Mouse (Mus musculus): Measurements from ENCODE around the gene Fbn1. TPM values are rescaled to one million over a fixed set of nuclear protein-coding genes. Genes with fewer than 3 reads are reported as not detected.

Fbn1 gene
- polyA plus RNA-seq, 2 experiments = 0.73 to 1.3 TPM

GRCm38 (mm10) chr2:125433524-125433923 lies 74.3 kb downstream of the Fbn1 start:
- no peak for TF ChIP-seq CTCF (IDR thresholded peaks at IDR 0.05; ENCODE audit: low read depth)
- no peak for TF ChIP-seq EP300 (IDR thresholded peaks at IDR 0.05; ENCODE audit: low read depth)

GRCm38 (mm10) chr2:125431491-125431890 lies 76.3 kb downstream of the Fbn1 start:
- no peak overlapping the region for H3K9ac ChIP-seq (replicated peaks)
- H3K4me1 ChIP-seq (replicated peaks; ENCODE audit: control insufficient read depth in 2 of 2, insufficient read depth in 2 of 2, low read length in 1 of 2) = no peaks in the 10 kb centered on the region
- H3K4me2 ChIP-seq (ENCODE audit: low read depth) = no peak overlapping the region
- WGBS (ENCODE audit: insufficient replicate concordance) = 63% methylated on average over 6 of the region's 6 CpGs
- no peaks in the 10 kb centered on the region for H3K27me3 ChIP-seq (ENCODE audit: control insufficient read depth, insufficient read depth, low read length)
- H3K36me3 ChIP-seq (replicated peaks; ENCODE audit: control insufficient read depth, insufficient read depth, low read depth) = no peaks in the 10 kb centered on the region
- no peak overlapping the region for H3K27ac ChIP-seq
- ATAC-seq (ENCODE audit: insufficient read depth) (no peak), DNase-seq (ENCODE audit: low read depth in 3 of 3, low spot score in 3 of 3) (no peak)
- H3K9me3 ChIP-seq (ENCODE audit: control insufficient read depth, low read length) = no peaks in the 10 kb centered on the region
- TF ChIP-seq CTCF (IDR thresholded peaks at IDR 0.05; ENCODE audit: low read depth) (no peak), EP300 (IDR thresholded peaks at IDR 0.05; ENCODE audit: low read depth) (no peak)
- H3K4me3 ChIP-seq (ENCODE audit: insufficient read depth in 1 of 2, low read depth in 2 of 2, low read length in 2 of 2) = no peak overlapping the region

More at GRCm38 (mm10) chr2:125433524-125433923, 74.3 kb downstream of the Fbn1 start:
- Histone ChIP-seq H3K27me3 (ENCODE audit: control insufficient read depth, insufficient read depth, low read length) (no peaks in the 10 kb centered on the region), H3K36me3 (replicated peaks; ENCODE audit: control insufficient read depth, insufficient read depth, low read depth) (no peaks in the 10 kb centered on the region), H3K9ac (replicated peaks) (no peak overlapping the region), H3K27ac (no peak overlapping the region), H3K4me2 (ENCODE audit: low read depth) (no peak overlapping the region), H3K9me3 (ENCODE audit: control insufficient read depth, low read length) (no peaks in the 10 kb centered on the region), H3K4me3 (ENCODE audit: insufficient read depth in 1 of 2, low read depth in 2 of 2, low read length in 2 of 2) (no peak overlapping the region), H3K4me1 (replicated peaks; ENCODE audit: control insufficient read depth in 2 of 2, insufficient read depth in 2 of 2, low read length in 1 of 2) (no peaks in the 10 kb centered on the region)
- ATAC-seq (ENCODE audit: insufficient read depth) (no peak), DNase-seq (ENCODE audit: low read depth in 3 of 3, low spot score in 3 of 3) (no peak)
- WGBS (ENCODE audit: insufficient replicate concordance) = 74% methylated on average over 6 of the region's 6 CpGs

GRCm38 (mm10) chr2:125428811-125429438 lies 78.9 kb downstream of the Fbn1 start:
- WGBS (ENCODE audit: insufficient replicate concordance) = 69% methylated on average over 10 of the region's 10 CpGs
- no peak for DNase-seq (ENCODE audit: low read depth in 3 of 3, low spot score in 3 of 3)

GRCm38 (mm10) chr2:125420604-125421003 lies 87.2 kb downstream of the Fbn1 start:
- no peak overlapping the region for H3K9ac ChIP-seq (replicated peaks)
- no peak overlapping the region for H3K27ac ChIP-seq
- no peaks in the 10 kb centered on the region for H3K36me3 ChIP-seq (replicated peaks; ENCODE audit: control insufficient read depth, insufficient read depth, low read depth)
- WGBS (ENCODE audit: insufficient replicate concordance) = 67% methylated on average over 9 of the region's 9 CpGs
- DNase-seq (ENCODE audit: low read depth in 3 of 3, low spot score in 3 of 3) = no peak
- no peaks in the 10 kb centered on the region for H3K4me1 ChIP-seq (replicated peaks; ENCODE audit: control insufficient read depth in 2 of 2, insufficient read depth in 2 of 2, low read length in 1 of 2)
- H3K9me3 ChIP-seq (ENCODE audit: control insufficient read depth, low read length) = no peaks in the 10 kb centered on the region
- H3K4me2 ChIP-seq (ENCODE audit: low read depth) = no peak overlapping the region
- no peak for TF ChIP-seq CTCF (IDR thresholded peaks at IDR 0.05; ENCODE audit: low read depth)
- no peak for TF ChIP-seq EP300 (IDR thresholded peaks at IDR 0.05; ENCODE audit: low read depth)
- no peak overlapping the region for H3K4me3 ChIP-seq (ENCODE audit: insufficient read depth in 1 of 2, low read depth in 2 of 2, low read length in 2 of 2)
- ATAC-seq (ENCODE audit: insufficient read depth) = no peak
- H3K27me3 ChIP-seq (ENCODE audit: control insufficient read depth, insufficient read depth, low read length) = no peaks in the 10 kb centered on the region

More at GRCm38 (mm10) chr2:125428811-125429438, 78.9 kb downstream of the Fbn1 start:
- Histone ChIP-seq H3K9ac (replicated peaks) (no peak overlapping the region), H3K36me3 (replicated peaks; ENCODE audit: control insufficient read depth, insufficient read depth, low read depth) (no peaks in the 10 kb centered on the region), H3K4me3 (ENCODE audit: insufficient read depth in 1 of 2, low read depth in 2 of 2, low read length in 2 of 2) (no peak overlapping the region), H3K9me3 (ENCODE audit: control insufficient read depth, low read length) (no peaks in the 10 kb centered on the region), H3K4me1 (replicated peaks; ENCODE audit: control insufficient read depth in 2 of 2, insufficient read depth in 2 of 2, low read length in 1 of 2) (no peaks in the 10 kb centered on the region), H3K27ac (no peak overlapping the region), H3K27me3 (ENCODE audit: control insufficient read depth, insufficient read depth, low read length) (no peaks in the 10 kb centered on the region), H3K4me2 (ENCODE audit: low read depth) (no peak overlapping the region)
- ATAC-seq (ENCODE audit: insufficient read depth) = no peak
- no peak for TF ChIP-seq CTCF (IDR thresholded peaks at IDR 0.05; ENCODE audit: low read depth)
- TF ChIP-seq EP300 (IDR thresholded peaks at IDR 0.05; ENCODE audit: low read depth) = no peak

- no peak overlapping the region for H3K27ac ChIP-seq
- WGBS (ENCODE audit: insufficient replicate concordance) = 59% methylated on average over 4 of the region's 4 CpGs
Observed at GRCm38 (mm10) chr2:125419681-125420080, 88.1 kb downstream of the Fbn1 start.

More at GRCm38 (mm10) chr2:125419681-125420080, 88.1 kb downstream of the Fbn1 start:
- Histone ChIP-seq H3K9ac (replicated peaks) (no peak overlapping the region), H3K27me3 (ENCODE audit: control insufficient read depth, insufficient read depth, low read length) (no peaks in the 10 kb centered on the region), H3K4me1 (replicated peaks; ENCODE audit: control insufficient read depth in 2 of 2, insufficient read depth in 2 of 2, low read length in 1 of 2) (no peaks in the 10 kb centered on the region), H3K36me3 (replicated peaks; ENCODE audit: control insufficient read depth, insufficient read depth, low read depth) (no peaks in the 10 kb centered on the region), H3K4me2 (ENCODE audit: low read depth) (no peak overlapping the region), H3K9me3 (ENCODE audit: control insufficient read depth, low read length) (no peaks in the 10 kb centered on the region), H3K4me3 (ENCODE audit: insufficient read depth in 1 of 2, low read depth in 2 of 2, low read length in 2 of 2) (no peak overlapping the region)
- ATAC-seq (ENCODE audit: insufficient read depth) (no peak), DNase-seq (ENCODE audit: low read depth in 3 of 3, low spot score in 3 of 3) (no peak)
- TF ChIP-seq CTCF (IDR thresholded peaks at IDR 0.05; ENCODE audit: low read depth) = no peak
- no peak for TF ChIP-seq EP300 (IDR thresholded peaks at IDR 0.05; ENCODE audit: low read depth)

Measured in liver, embryonic 14.5 days (tissue).